Mouse (Mus musculus) Patski (cell line): Measurements from ENCODE around the gene Rbm4b. TPM values are rescaled to one million over a fixed set of nuclear protein-coding genes. Genes with fewer than 3 reads are reported as not detected.

Experiments used
- ATAC-seq: fragments of 100-300 bp; one replicate; pipeline ENCODE4 v1.8.0; 2021
- CTCF ChIA-PET: fragments of 350-600 bp; sonication (Branson Sonifier 250); formaldehyde crosslinking; loops from one replicate; lab custom pipeline; 2022; ENCODE audit warnings: inconsistent platforms; lab: Charles Lee
- POLR2A ChIA-PET: fragments of 350-600 bp; sonication (Branson Sonifier 250); formaldehyde crosslinking; loops from one replicate; lab custom pipeline; 2022; ENCODE audit warnings: antibody characterized with exemption, inconsistent platforms; lab: Charles Lee
- DNase-seq: peaks from one replicate; pipeline ENCODE4 v3.0.0-alpha.2; 2011; ENCODE audit warnings: low read depth, low spot score
- H3K27me3 ChIP-seq: fragments of 371-371 bp; one replicate; pipeline ENCODE4 v1.5.1; 2021
- CTCF ChIP-seq: fragments of 100-300 bp; IDR thresholded peaks from one replicate; pipeline ENCODE4 v1.5.1; 2021
- in situ Hi-C: fragments of 300-500 bp; cut with MboI; formaldehyde crosslinking; loops from 3 replicates; pipeline ENCODE4 v1.11.1; 2018; ENCODE audit warnings: low pct_unique_long_range_greater_than_20kb, mixed read lengths
- polyA plus RNA-seq: library from polyadenylated mRNA; unstranded; gene quantifications from one replicate; pipeline ENCODE4 v1.2.3, GENCODE M21; 2021

Gene Rbm4b
- polyA plus RNA-seq, 1 experiment from 2014 or later, result 19.3 TPM

GRCm38 (mm10) chr19:4813015-4813414, 56.7 kb downstream of the Rbm4b start:
- peak; percentile 1 for TF ChIP-seq CTCF
- CTCF ChIA-PET, result interaction anchor here (0.9 to 2.5 kb wide), 8 partner anchors 8 to 186 kb away, joined by 3 to 9 read pairs (median 4); partner anchors contain the start of genes Ccdc87 and Ccs

More at GRCm38 (mm10) chr19:4813015-4813414, 56.7 kb downstream of the Rbm4b start:
- in situ Hi-C loops, result no loop called here
- DNase-seq, result no peak
- no peaks in the 10 kb centered on the region for H3K27me3 ChIP-seq
- ATAC-seq, result no peak
- POLR2A ChIA-PET, result interaction anchor here (0.6 to 1.0 kb wide), 2 partner anchors 11 to 13 kb away, joined by 4 to 6 read pairs; no protein-coding TSS in a partner anchor

Other genes starting within 250 kb of the Rbm4b start
- 21.5 TPM for gene Pcx, start 246.0 kb upstream of the Rbm4b start, polyA plus RNA-seq
- gene Lrfn4, start 140.8 kb upstream of the Rbm4b start, polyA plus RNA-seq, result 46.6 TPM
- 45.5 TPM for gene Rce1, start 130.9 kb upstream of the Rbm4b start, polyA plus RNA-seq
- gene Gm960, start 57.8 kb upstream of the Rbm4b start, polyA plus RNA-seq, result 2.5 TPM
- gene Sptbn2, start 45.3 kb upstream of the Rbm4b start, polyA plus RNA-seq, result 1.0 TPM
- 42.3 TPM for gene Rbm4, start 37.4 kb downstream of the Rbm4b start, polyA plus RNA-seq
- gene Gm21992, start 55.1 kb downstream of the Rbm4b start, polyA plus RNA-seq, result 9.9 TPM
- gene Rbm14, start 55.1 kb downstream of the Rbm4b start, polyA plus RNA-seq, result 36.5 TPM
- gene Ccs, start 82.8 kb downstream of the Rbm4b start, polyA plus RNA-seq, result 133 TPM
- gene Ccdc87, start 82.9 kb downstream of the Rbm4b start, polyA plus RNA-seq, result 0.26 TPM
- 79.4 TPM for gene Ctsf, start 98.6 kb downstream of the Rbm4b start, polyA plus RNA-seq
- gene Actn3, start 121.4 kb downstream of the Rbm4b start, polyA plus RNA-seq, result 0.10 TPM
- gene Zdhhc24, start 122.2 kb downstream of the Rbm4b start, polyA plus RNA-seq, result 17.2 TPM
- 20.3 TPM for gene Bbs1, start 150.1 kb downstream of the Rbm4b start, polyA plus RNA-seq
- 91.0 TPM for gene Dpp3, start 171.8 kb downstream of the Rbm4b start, polyA plus RNA-seq
- 7.4 TPM for gene Peli3, start 186.6 kb downstream of the Rbm4b start, polyA plus RNA-seq
- 106 TPM for gene Mrpl11, start 205.7 kb downstream of the Rbm4b start, polyA plus RNA-seq
- gene Npas4, start 233.8 kb downstream of the Rbm4b start, polyA plus RNA-seq, result 0.18 TPM